ENCODE assay signal across 9 mouse cellular contexts in the genomic region with DNA sequence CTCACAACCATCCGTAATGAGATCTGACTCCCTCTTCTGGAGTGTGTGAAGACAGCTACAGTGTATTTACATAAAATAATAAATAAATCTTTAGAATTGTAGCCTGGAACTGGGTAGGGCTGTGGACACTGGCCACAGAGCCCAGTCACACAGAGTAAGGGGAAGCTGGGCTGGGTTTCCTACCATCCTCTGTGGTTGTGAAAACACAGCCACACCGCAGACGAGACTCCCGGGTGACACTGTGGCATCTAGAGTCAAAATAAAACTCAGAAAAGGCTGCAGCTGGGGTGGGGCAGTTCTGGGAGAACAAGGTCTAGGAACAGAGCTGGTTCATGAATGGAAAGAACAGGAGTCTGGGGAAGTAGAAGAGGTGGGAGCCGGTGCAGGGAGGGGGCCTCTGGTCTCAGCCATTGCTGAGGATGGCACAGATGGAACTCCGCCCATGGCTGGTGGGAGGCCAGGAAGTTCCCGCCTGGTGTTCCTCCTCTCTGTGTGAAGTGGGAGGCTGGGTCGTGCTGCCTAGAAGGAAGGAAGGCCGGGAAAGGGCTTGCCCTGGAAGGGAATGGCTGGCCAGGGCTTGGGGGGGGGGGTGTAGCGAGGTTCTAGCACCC. TPM values are rescaled to one million over a fixed set of nuclear protein-coding genes. Genes with fewer than 3 reads are reported as not detected.
DNase-seq lines count a peak whose midpoint lies in the region; ATAC-seq and TF ChIP-seq lines count a peak whose summit lies in the region.
"Had no signal": no experiment of that assay in that cellular context is flagged by ENCODE, and none has a peak within 500 bp of the region (broad histone marks: within the 10 kb centered on the region; RNA-seq: fewer than 3 reads in every experiment).

No protein-coding gene starts in this region.

- TF ChIP-seq CTCF in brain, embryonic 14.5 days (IDR thresholded peaks at IDR 0.05; ENCODE audit: borderline replicate concordance, extremely low read depth, insufficient read depth, insufficient read length), result no peak

- ATAC-seq in kidney, embryonic 16.5 days (ENCODE audit: low FRiP score, low TSS enrichment), result no peak
- ATAC-seq in kidney, embryonic 14.5 days (ENCODE audit: low FRiP score, low TSS enrichment), result no peak
- ATAC-seq in liver, embryonic 11.5 days (replicated peaks; ENCODE audit: low FRiP score), result no peak
- no peak for ATAC-seq in intestine, embryonic 16.5 days

- H3K4me1 ChIP-seq in kidney, embryonic 16.5 days (ENCODE audit: insufficient read depth, low read length), result peaks cover 18% of the 10 kb centered on the region
- H3K4me1 ChIP-seq in kidney, embryonic 14.5 days (ENCODE audit: control insufficient read depth, insufficient read depth, low read length), result no peaks in the 10 kb centered on the region
- H3K4me1 ChIP-seq in liver, embryonic 11.5 days (replicated peaks; ENCODE audit: control insufficient read depth, insufficient read depth, low read length), result peaks cover 6% of the 10 kb centered on the region
- H3K4me1 ChIP-seq in intestine, embryonic 16.5 days (ENCODE audit: control insufficient read depth, insufficient read depth, low read length), result peaks cover 12% of the 10 kb centered on the region

- peak; percentile 64 for DNase-seq in brain, embryonic 14.5 days (ENCODE audit: low read depth)
- DNase-seq in frontal cortex, postnatal 36 days (ENCODE audit: low spot score in 2 of 2), result peak; percentile 61 to 74
- peak; percentile 73 for DNase-seq in layer of hippocampus, postnatal 36 days
- DNase-seq in natural killer cell, adult 2 months (ENCODE audit: low spot score in 2 of 2), result peak; percentile 56 to 68
- DNase-seq in liver, embryonic 11.5 days (ENCODE audit: low spot score), result no peak

- H3K27me3 ChIP-seq in kidney, embryonic 16.5 days (ENCODE audit: insufficient read depth, low read length), result no peaks in the 10 kb centered on the region
- H3K27me3 ChIP-seq in kidney, embryonic 14.5 days (ENCODE audit: control insufficient read depth, insufficient read depth, low read length), result no peaks in the 10 kb centered on the region
- peaks cover 17% of the 10 kb centered on the region for H3K27me3 ChIP-seq in liver, embryonic 11.5 days (replicated peaks; ENCODE audit: control insufficient read depth, insufficient read depth, low read length)
- H3K27me3 ChIP-seq in intestine, embryonic 16.5 days (replicated peaks; ENCODE audit: control insufficient read depth, insufficient read depth, low read length), result no peaks in the 10 kb centered on the region

- no peak overlapping the region for H3K4me2 ChIP-seq in kidney, embryonic 16.5 days (replicated peaks; ENCODE audit: low read depth, low read length)
- no peak overlapping the region for H3K4me2 ChIP-seq in kidney, embryonic 14.5 days (replicated peaks; ENCODE audit: low read depth, low read length)
- no peak overlapping the region for H3K4me2 ChIP-seq in liver, embryonic 11.5 days
- H3K4me2 ChIP-seq in intestine, embryonic 16.5 days (ENCODE audit: low read depth, low read length), result no peak overlapping the region

- H3K9me3 ChIP-seq in kidney, embryonic 16.5 days (ENCODE audit: low read length), result no peaks in the 10 kb centered on the region
- no peaks in the 10 kb centered on the region for H3K9me3 ChIP-seq in kidney, embryonic 14.5 days (ENCODE audit: control insufficient read depth, low read length)
- no peaks in the 10 kb centered on the region for H3K9me3 ChIP-seq in liver, embryonic 11.5 days (ENCODE audit: control insufficient read depth, low read length)
- H3K9me3 ChIP-seq in intestine, embryonic 16.5 days (ENCODE audit: control insufficient read depth, low read length), result no peaks in the 10 kb centered on the region

- no peak overlapping the region for H3K27ac ChIP-seq in kidney, embryonic 16.5 days (ENCODE audit: low read length)
- H3K27ac ChIP-seq in kidney, embryonic 14.5 days (ENCODE audit: low read depth, low read length), result no peak overlapping the region
- H3K27ac ChIP-seq in liver, embryonic 11.5 days (ENCODE audit: low read depth, low read length), result no peak overlapping the region; the same call in 1 of the 2 replicates
- no peak overlapping the region for H3K27ac ChIP-seq in intestine, embryonic 16.5 days (ENCODE audit: low read length)
- H3K27ac ChIP-seq: macrophage had no signal

- H3K36me3 ChIP-seq in kidney, embryonic 16.5 days (ENCODE audit: insufficient read depth, low read length), result peaks cover 20% of the 10 kb centered on the region
- peaks cover 37% of the 10 kb centered on the region for H3K36me3 ChIP-seq in kidney, embryonic 14.5 days (ENCODE audit: control insufficient read depth, insufficient read depth, low read length)
- no peaks in the 10 kb centered on the region for H3K36me3 ChIP-seq in liver, embryonic 11.5 days (ENCODE audit: control insufficient read depth, insufficient read depth, low read length)
- 0 out of 2 replicates have a peak, but pooled peaks cover 5% of the 10 kb centered on the region for H3K36me3 ChIP-seq in intestine, embryonic 16.5 days (ENCODE audit: control insufficient read depth, insufficient read depth, low read length)

- H3K9ac ChIP-seq in kidney, embryonic 16.5 days (replicated peaks; ENCODE audit: low read length), result 0 out of 2 replicates have a peak overlapping the region, but pooled peaks have one; percentile 6
- no peak overlapping the region for H3K9ac ChIP-seq in kidney, embryonic 14.5 days (ENCODE audit: low read depth, low read length)
- no peak overlapping the region for H3K9ac ChIP-seq in liver, embryonic 11.5 days (ENCODE audit: low read depth, low read length)
- H3K9ac ChIP-seq in intestine, embryonic 16.5 days (ENCODE audit: low read depth, low read length), result no peak overlapping the region

- WGBS in kidney, embryonic 16.5 days, result 47% methylated on average over 8 of the region's 10 CpGs
- 50% methylated on average over 10 of the region's 10 CpGs for WGBS in kidney, embryonic 14.5 days
- WGBS in liver, embryonic 11.5 days, result 43% methylated on average over 10 of the region's 10 CpGs
- 53% methylated on average over 10 of the region's 10 CpGs for WGBS in intestine, embryonic 16.5 days

- no peak for TF ChIP-seq POLR2A in brain, embryonic 14.5 days (IDR thresholded peaks at IDR 0.05; ENCODE audit: borderline replicate concordance, extremely low read depth, insufficient read depth, insufficient read length, poor library complexity, severe bottlenecking)

- H3K4me3 ChIP-seq in kidney, embryonic 16.5 days (ENCODE audit: low read length), result no peak overlapping the region
- H3K4me3 ChIP-seq in kidney, embryonic 14.5 days (ENCODE audit: low read length), result no peak overlapping the region
- no peak overlapping the region for H3K4me3 ChIP-seq in liver, embryonic 11.5 days (ENCODE audit: low read depth, low read length)
- no peak overlapping the region for H3K4me3 ChIP-seq in intestine, embryonic 16.5 days (ENCODE audit: low read length)

RNA-seq across cellular contexts. Expression of a gene that starts 15.2 kb away (rescaled TPM):
- 25.9 and 29.7 TPM in 2 replicates for polyA plus RNA-seq in kidney, embryonic 16.5 days (2015; fragmentation: Nextera tagmentation; extraction: Ambion mirVana)
- polyA plus RNA-seq in kidney, embryonic 14.5 days (2014; fragmentation: Nextera tagmentation; extraction: Ambion mirVana), result 41.6 and 52.0 TPM in 2 replicates
- polyA plus RNA-seq in brain, embryonic 14.5 days (2012; rRNA removed), result 423 and 518 TPM in 2 replicates
- 10 to 100 TPM; 90.8 to 93.6 TPM for total RNA-seq in layer of hippocampus, postnatal 36 days (2021)
- polyA plus RNA-seq in liver, embryonic 11.5 days (2014; fragmentation: Nextera tagmentation; extraction: Ambion mirVana), result 13.6 and 14.2 TPM in 2 replicates
- polyA plus RNA-seq in intestine, embryonic 16.5 days (2015; fragmentation: Nextera tagmentation; extraction: Ambion mirVana), result 7.1 and 8.9 TPM in 2 replicates
